Mouse (Mus musculus): ENCODE results near the gene Vax2.

Gene Vax2

GRCm38 (mm10) chr6:83762880-83763431, 51.9 kb downstream of the Vax2 start:
- DNase-seq (ENCODE audit: low read depth): no peak

DNA sequence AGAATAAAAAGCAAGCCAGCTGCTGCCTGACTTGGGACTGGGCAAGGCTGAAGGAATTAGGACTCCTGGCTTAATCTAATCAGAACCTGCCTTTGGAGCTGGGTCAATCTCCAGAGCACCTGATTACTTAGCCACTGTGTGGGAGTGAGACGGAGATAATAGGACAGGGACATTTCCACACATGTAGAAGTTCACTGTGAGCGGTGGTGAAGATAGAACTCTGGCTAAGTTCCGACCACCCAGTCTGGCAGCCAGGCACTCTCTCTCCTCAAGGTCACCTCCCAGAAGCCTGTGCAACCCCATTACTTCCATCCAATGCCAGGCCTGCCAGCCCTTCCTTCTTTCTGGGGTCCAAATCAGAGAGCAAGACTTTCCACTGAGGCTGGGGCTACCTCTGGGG, 55.9 kb downstream of the Vax2 start:
- no peak for DNase-seq (ENCODE audit: low read depth)

GRCm38 (mm10) chr6:83768485-83768884, 57.4 kb downstream of the Vax2 start:
- DNase-seq (ENCODE audit: low read depth): no peak

DNA sequence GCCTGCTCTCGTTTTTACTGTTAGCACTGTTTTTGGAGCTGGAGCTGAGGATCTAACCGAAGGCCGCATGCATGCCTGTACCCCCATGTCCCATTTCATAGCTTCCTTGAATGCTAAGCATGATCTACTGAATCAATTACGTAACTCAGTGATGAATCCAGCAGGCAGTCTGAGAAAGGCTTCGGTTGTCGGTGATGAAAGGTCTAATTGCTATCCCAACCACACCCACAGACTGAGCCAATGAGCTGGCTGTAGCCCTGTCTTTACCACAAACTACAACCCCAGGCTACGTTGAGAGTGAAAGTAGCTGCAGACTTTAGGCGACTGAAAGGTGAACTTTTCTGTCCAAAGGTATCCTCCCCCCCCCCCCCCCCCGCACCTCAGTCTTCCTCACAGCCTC, 63.1 kb downstream of the Vax2 start:
- no peak for DNase-seq (ENCODE audit: low read depth)

DNA sequence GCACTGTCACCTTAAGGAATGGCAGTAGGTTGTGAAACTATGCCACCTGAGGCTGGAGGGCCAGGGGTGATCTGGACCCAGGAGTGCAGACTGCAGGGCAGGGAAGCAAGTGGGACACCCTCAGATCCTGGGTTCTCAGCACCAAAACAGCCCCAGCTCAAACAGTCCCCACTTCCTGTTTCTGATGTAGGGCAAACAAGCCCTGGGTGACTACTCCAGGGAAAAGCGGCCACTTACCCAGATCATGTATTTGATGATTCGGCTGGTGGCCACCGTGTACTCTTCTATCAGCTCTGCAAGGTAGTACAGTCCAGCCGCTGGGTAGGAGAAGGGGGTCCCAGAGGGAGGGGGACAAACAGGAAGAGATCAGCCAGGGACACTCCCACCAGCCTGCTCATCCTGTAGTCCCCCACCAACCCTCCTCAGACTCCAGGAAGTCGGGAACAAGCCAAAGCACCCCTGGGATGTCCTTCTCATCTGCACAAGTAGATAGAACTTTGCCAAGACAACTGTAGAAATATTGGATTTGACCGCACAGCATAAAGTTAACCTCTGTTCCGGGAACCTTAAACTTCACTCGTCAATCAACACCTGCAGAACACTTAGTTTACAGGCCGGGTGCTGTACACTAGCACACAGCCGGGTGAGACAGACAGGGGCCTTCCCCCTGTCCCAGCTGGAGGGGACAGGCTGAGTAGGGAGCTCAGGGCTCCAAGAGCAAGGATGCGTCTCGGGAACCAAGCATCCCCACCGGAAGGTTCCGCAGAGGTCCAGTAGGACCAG, 63.9 kb downstream of the Vax2 start:
- DNase-seq (ENCODE audit: low read depth): no peak

DNA sequence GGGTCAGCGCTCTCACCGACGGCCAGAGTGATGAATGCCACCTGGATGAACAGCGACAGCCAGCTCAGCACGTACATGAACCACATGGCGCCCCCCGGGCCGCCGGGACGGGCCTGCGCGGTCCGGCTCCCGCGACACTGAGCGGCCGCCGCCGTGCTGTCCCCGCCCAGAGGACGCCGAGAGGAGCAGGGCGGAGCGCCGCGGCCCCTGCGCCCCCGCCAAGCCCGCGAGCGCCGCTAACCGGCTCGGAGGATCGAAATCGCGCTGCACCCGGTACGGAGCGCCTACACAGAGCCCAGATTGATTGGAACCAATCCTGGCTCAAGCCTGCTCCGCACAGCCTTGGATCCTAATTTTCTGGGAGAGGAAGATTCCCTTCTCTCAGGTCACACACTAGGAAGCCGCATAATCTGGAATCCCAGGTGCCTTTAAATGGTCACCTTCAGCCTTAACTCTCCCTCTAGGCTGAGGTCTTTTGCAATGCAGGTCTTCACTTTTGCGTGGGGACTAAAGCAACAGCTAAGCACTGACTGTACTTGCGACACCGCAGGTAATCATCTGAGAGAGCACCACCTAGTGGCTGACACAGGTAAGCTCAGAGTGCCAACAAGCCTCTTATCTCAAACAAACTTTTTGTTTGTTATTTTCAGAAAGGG, 64.7 kb downstream of the Vax2 start, which contains the start of gene Tex261:
Gene Tex261 (minus strand): TSS at position 176 of the 656 bp plus-strand sequence.
- peak; percentile 93 for DNase-seq (ENCODE audit: low read depth)

DNA sequence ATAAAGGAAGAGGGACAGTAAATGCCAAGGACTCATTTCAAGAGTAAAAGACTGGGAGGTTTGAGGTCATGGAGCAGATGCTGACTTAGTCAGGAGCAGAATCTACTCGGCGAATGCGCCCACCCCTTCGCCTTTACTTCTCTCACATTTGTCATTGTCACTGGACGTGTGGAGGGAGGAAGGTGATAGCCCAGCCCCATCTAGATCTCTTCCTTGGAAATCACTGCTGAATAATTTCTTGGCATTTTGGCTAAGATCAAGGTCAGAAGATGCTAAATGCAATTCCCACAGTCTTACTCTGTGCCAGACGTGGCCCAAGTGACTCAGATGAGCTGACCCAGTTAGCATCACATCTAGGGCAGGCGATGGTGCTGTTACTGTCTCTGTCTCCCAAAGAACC, 67.2 kb downstream of the Vax2 start:
- no peak for DNase-seq (ENCODE audit: low read depth)

DNA sequence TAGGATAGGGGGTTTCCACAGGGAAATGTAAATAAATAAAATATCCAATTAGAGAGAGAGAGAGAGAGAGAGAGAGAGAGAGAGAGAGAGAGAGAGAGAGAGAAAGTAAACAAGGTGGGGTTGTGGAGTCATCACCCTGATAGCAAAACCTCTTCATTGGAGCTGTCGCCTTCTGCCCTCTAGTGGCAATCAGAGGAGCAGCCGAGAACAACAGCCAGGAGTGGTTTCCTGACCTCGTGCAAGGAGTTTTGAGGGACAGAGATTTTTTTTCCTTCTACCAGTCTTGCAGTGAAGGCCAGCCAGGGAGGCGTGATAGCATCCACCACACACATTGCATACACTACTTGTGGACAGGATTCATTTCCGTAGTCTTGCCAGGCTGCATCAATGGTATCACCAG, 68.0 kb downstream of the Vax2 start:
- peak; percentile 76 for DNase-seq (ENCODE audit: low read depth)

- no peak for DNase-seq (ENCODE audit: low read depth)
Observed at GRCm38 (mm10) chr6:83786426-83786825, 75.4 kb downstream of the Vax2 start.

Measured in naive thymus-derived CD4-positive, alpha-beta T cell, adult 2 months (primary cell).